Mouse (Mus musculus) lung, postnatal 10 days (tissue): ENCODE data around the gene Grik5.
A peak's percentile ranks its signal among the peaks of the same experiment; 100 is the strongest.

Source experiments
- DNase-seq: peaks from one replicate; pipeline ENCODE4 v3.0.0; 2021

Gene Grik5

GRCm38 (mm10) chr7:25030032-25030753 lies 42.0 kb downstream of the Grik5 start:
- peak; percentile 86 for DNase-seq

- no peak for DNase-seq
These were observed 45.7 kb downstream of the Grik5 start for GRCm38 (mm10) chr7:25026452-25026851.

GRCm38 (mm10) chr7:25025855-25026439 lies 46.2 kb downstream of the Grik5 start:
- peak; percentile 47 for DNase-seq

GRCm38 (mm10) chr7:25011592-25011991 lies 60.6 kb downstream of the Grik5 start:
- no peak for DNase-seq

- DNase-seq: peak; percentile 45
These were observed 61.8 kb downstream of the Grik5 start for GRCm38 (mm10) chr7:25010090-25010913.

- DNase-seq: no peak
These were observed 62.9 kb downstream of the Grik5 start for GRCm38 (mm10) chr7:25009099-25009700.

- DNase-seq: peak; percentile 75
These were observed 63.5 kb downstream of the Grik5 start for GRCm38 (mm10) chr7:25008635-25009034.

- DNase-seq: no peak
These were observed 64.4 kb downstream of the Grik5 start for GRCm38 (mm10) chr7:25007609-25008374.

- DNase-seq: peak; percentile 34
These were observed 65.4 kb downstream of the Grik5 start for GRCm38 (mm10) chr7:25006586-25007364.

GRCm38 (mm10) chr7:25006171-25006570 lies 66.0 kb downstream of the Grik5 start:
- DNase-seq: no peak

GRCm38 (mm10) chr7:25005421-25006065 lies 66.6 kb downstream of the Grik5 start, which contains the start of gene Atp1a3:
TSS of gene Atp1a3 (minus strand) at chr7:25005958.
- DNase-seq: no peak

GRCm38 (mm10) chr7:25004806-25005205 lies 67.3 kb downstream of the Grik5 start:
- no peak for DNase-seq

- DNase-seq: no peak
These were observed 68.2 kb downstream of the Grik5 start for GRCm38 (mm10) chr7:25003820-25004388.

- DNase-seq: no peak
These were observed 68.9 kb downstream of the Grik5 start for GRCm38 (mm10) chr7:25003291-25003690.

GRCm38 (mm10) chr7:25000711-25001110 lies 71.4 kb downstream of the Grik5 start:
- DNase-seq: no peak

GRCm38 (mm10) chr7:25000211-25000610 lies 71.9 kb downstream of the Grik5 start:
- DNase-seq: no peak

GRCm38 (mm10) chr7:24993081-24993480 lies 79.1 kb downstream of the Grik5 start:
- DNase-seq: no peak

- no peak for DNase-seq
These were observed 81.7 kb downstream of the Grik5 start for GRCm38 (mm10) chr7:24990478-24990877.

- DNase-seq: no peak
These were observed 84.2 kb downstream of the Grik5 start for GRCm38 (mm10) chr7:24987941-24988340.

GRCm38 (mm10) chr7:24985799-24986198 lies 86.3 kb downstream of the Grik5 start:
- DNase-seq: no peak

- no peak for DNase-seq
These were observed 87.8 kb downstream of the Grik5 start for GRCm38 (mm10) chr7:24984307-24984706.
